Mouse (Mus musculus) heart, postnatal 0 days (tissue): ENCODE data around the gene Rab21. TPM values are rescaled to one million over a fixed set of nuclear protein-coding genes. Genes with fewer than 3 reads are reported as not detected.

ENCODE experiments used
- ATAC-seq: fragments of 200-750 bp; cut with Nextera tagmentation; 2 replicates; pipeline ENCODE4 v1.8.0; 2017; ENCODE audit warnings: low read depth, moderate number of reproducible peaks, moderate library complexity; ENCODE audit not compliant: insufficient read depth
- DNase-seq: peaks from one replicate; pipeline ENCODE4 v3.0.0-alpha.2; 2016; ENCODE audit warnings: low spot score
- H3K27ac ChIP-seq: fragments of 300-500 bp; sonication (generic); 2 replicates; pipeline ENCODE4 v1.5.1; 2014; ENCODE audit warnings: low read depth, mild to moderate bottlenecking
- H3K27me3 ChIP-seq: fragments of 300-500 bp; sonication (generic); 2 replicates; pipeline ENCODE4 v1.6.1; 2014; ENCODE audit warnings: low read length, mixed read lengths; ENCODE audit not compliant: control insufficient read depth, insufficient read depth
- H3K36me3 ChIP-seq: fragments of 300-500 bp; sonication (generic); replicated peaks from 2 replicates; pipeline ENCODE4 v1.6.1; 2014; ENCODE audit warnings: low read length, mixed read lengths; ENCODE audit not compliant: control insufficient read depth, insufficient read depth
- H3K4me1 ChIP-seq: fragments of 300-500 bp; sonication (generic); 2 replicates; pipeline ENCODE4 v1.6.1; 2014; ENCODE audit warnings: antibody characterized with exemption; ENCODE audit not compliant: control insufficient read depth, insufficient read depth
- H3K4me2 ChIP-seq: fragments of 300-500 bp; sonication (generic); 2 replicates; pipeline ENCODE4 v1.6.1; 2014; ENCODE audit warnings: low read depth, mild to moderate bottlenecking, low read length, moderate library complexity
- H3K4me3 ChIP-seq: fragments of 300-500 bp; sonication (generic); 2 replicates; pipeline ENCODE4 v1.5.1; 2014; ENCODE audit warnings: low read depth, low read length
- H3K9ac ChIP-seq: fragments of 300-500 bp; sonication (generic); replicated peaks from 2 replicates; pipeline ENCODE4 v1.6.1; 2014; ENCODE audit warnings: low read depth, low read length, mixed read lengths
- H3K9me3 ChIP-seq: fragments of 300-500 bp; sonication (generic); replicated peaks from 2 replicates; pipeline ENCODE4 v1.6.1; 2016; ENCODE audit warnings: low read length; ENCODE audit not compliant: control insufficient read depth
- CTCF ChIP-seq: IDR thresholded peaks from 2 replicates; pipeline ENCODE4 v1.5.1; 2016; ENCODE audit warnings: antibody characterized with exemption, control low read depth, low read depth
- EP300 ChIP-seq: IDR thresholded peaks from 2 replicates; pipeline ENCODE4 v1.6.1; 2016; ENCODE audit warnings: antibody characterized with exemption, low read depth
- WGBS: fragments of 180-500 bp; shearing (Covaris S2); extraction: QIAGEN DNeasy Blood & Tissue Kit; methylation state at CpG from one replicate; pipeline ENCODE4 v1.1.7; 2014; 5-methylcytosine and 5-hydroxymethylcytosine counted together
- polyA plus RNA-seq: library from polyadenylated mRNA; unstranded; fragments of >200 nt; fragmentation: Nextera tagmentation; extraction: Ambion mirVana; gene quantifications from 2 replicates; pipeline ENCODE4 v1.2.1, GENCODE M21; 2015
- total RNA-seq: library from RNA; depleted of rRNA; stranded (reverse); fragments of >200 nt; gene quantifications from 2 replicates; pipeline ENCODE4 v1.2.3, GENCODE M21; 2014; ENCODE audit warnings: low replicate concordance

The Rab21 gene
- total and polyA plus RNA-seq, 2 experiments from 2014 or later = 7.7 to 45.2 TPM

DNA sequence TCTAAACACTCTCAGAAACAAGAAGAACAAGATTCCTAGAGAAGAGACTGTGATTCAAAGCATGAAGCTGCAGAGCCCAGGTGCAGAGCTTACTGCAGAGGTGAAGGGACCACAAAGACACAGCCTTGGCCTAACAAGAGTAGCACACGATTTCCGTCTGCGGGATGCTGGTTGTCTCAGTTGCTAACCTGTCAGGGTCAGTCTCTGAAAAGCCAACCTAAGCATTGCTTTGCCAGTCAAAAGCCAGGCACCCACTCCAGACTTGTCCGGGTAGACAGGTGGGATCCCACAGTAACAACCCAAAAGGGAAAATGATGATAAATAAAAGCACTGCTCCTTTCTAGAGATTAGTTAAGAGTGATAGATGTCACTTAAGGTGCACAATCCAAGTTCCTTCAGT lies 6.2 kb downstream of the Rab21 start:
- peaks cover 43% of the 10 kb centered on the region for H3K4me1 ChIP-seq
- H3K27ac ChIP-seq = 0 out of 2 replicates have a peak overlapping the region, but pooled peaks have one; percentile 49
- TF ChIP-seq EP300 (no peak), CTCF (no peak)
- no peak overlapping the region for H3K4me2 ChIP-seq
- no peak overlapping the region for H3K4me3 ChIP-seq
- H3K36me3 ChIP-seq = no peaks in the 10 kb centered on the region
- 87% methylated on average over 4 of the region's 4 CpGs for WGBS
- no peaks in the 10 kb centered on the region for H3K9me3 ChIP-seq
- no peak overlapping the region for H3K9ac ChIP-seq
- DNase-seq (no peak), ATAC-seq (no peak)
- no peaks in the 10 kb centered on the region for H3K27me3 ChIP-seq

DNA sequence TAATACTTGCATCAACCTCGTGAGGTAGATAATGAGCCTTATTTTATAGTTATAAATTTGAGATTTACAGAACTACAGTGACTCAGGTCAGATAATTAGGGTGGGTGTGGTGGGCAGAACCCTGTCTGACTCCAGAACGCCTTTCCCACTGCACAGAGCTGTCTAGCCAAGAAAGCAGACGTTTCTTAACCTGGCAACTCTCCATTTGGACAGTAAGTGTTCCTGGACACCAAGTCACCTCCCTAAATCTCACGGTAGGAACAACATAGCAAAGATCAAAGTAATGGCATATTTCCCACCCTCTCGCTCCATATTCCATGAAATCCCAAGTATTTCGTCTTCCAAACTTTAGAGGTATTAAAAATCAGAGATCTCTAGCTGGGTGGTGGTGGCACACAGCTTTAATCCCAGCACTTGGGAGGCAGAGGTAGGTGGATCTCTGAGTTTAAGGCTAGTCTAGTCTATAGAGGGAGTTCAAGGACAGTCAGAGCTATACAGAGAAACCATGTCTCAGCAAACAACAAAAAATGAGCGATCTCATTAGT lies 8.0 kb downstream of the Rab21 start:
- H3K4me1 ChIP-seq = peaks cover 26% of the 10 kb centered on the region
- ATAC-seq = no peak
- peaks cover 8% of the 10 kb centered on the region for H3K36me3 ChIP-seq
- no peak for DNase-seq
- H3K9me3 ChIP-seq = no peaks in the 10 kb centered on the region
- no peak overlapping the region for H3K27ac ChIP-seq
- no peak overlapping the region for H3K4me3 ChIP-seq
- TF ChIP-seq EP300 (no peak), CTCF (no peak)
- H3K4me2 ChIP-seq = no peak overlapping the region
- no peak overlapping the region for H3K9ac ChIP-seq
- H3K27me3 ChIP-seq = no peaks in the 10 kb centered on the region
- WGBS = 69% methylated on average over 7 of the region's 7 CpGs

DNA sequence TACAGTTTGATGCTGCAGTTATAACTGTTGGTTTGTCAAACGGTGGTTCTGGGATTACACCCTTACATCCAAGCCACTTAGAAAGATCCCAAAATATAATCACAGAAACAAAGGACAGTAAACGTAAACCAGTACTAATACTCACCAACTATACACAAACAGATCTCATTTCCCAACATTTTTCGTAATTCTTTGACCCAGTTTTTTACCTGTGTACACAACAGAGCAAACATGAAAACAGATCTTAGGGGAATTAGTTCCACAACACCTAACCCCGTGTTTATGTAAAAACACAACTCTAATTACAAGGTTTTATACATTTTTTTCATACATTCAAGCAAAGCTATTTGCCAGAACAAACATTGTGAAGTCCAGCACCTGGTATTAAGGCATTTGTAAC lies 16.7 kb downstream of the Rab21 start:
- no peak for ATAC-seq
- Histone ChIP-seq H3K36me3 (peaks cover 78% of the 10 kb centered on the region), H3K27ac (no peak overlapping the region), H3K4me3 (no peak overlapping the region), H3K9ac (no peak overlapping the region), H3K4me2 (no peak overlapping the region), H3K9me3 (no peaks in the 10 kb centered on the region), H3K4me1 (no peaks in the 10 kb centered on the region), H3K27me3 (no peaks in the 10 kb centered on the region)
- no peak for DNase-seq
- TF ChIP-seq CTCF (no peak), EP300 (no peak)
- 87% methylated on average over 4 of the region's 4 CpGs for WGBS

DNA sequence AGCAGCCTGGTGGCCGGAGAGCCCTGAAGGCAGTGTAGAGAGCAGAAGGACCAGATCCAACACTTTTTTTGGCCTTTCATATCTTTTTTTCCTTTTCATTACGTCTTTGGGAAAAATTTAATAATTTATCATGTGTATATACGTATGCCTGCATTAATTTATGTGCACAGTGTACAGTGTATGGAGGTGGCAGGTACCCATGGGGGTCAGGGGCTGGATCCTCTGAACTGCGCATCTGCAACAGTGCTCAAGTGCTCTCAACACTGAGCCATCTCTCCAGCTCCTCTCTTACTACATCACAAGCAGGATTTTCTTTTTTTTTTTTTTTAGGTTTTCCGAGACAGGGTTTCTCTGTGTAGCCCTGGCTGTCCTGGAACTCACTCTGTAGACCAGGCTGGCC lies 17.8 kb downstream of the Rab21 start:
- H3K9me3 ChIP-seq = no peaks in the 10 kb centered on the region
- DNase-seq (no peak), ATAC-seq (no peak)
- WGBS = 90% methylated on average over 5 of the region's 5 CpGs
- H3K4me1 ChIP-seq = no peaks in the 10 kb centered on the region
- no peak overlapping the region for H3K27ac ChIP-seq
- H3K36me3 ChIP-seq = peaks cover 83% of the 10 kb centered on the region
- H3K27me3 ChIP-seq = no peaks in the 10 kb centered on the region
- no peak overlapping the region for H3K4me2 ChIP-seq
- no peak overlapping the region for H3K9ac ChIP-seq
- no peak overlapping the region for H3K4me3 ChIP-seq
- TF ChIP-seq CTCF = no peak
- no peak for TF ChIP-seq EP300

DNA sequence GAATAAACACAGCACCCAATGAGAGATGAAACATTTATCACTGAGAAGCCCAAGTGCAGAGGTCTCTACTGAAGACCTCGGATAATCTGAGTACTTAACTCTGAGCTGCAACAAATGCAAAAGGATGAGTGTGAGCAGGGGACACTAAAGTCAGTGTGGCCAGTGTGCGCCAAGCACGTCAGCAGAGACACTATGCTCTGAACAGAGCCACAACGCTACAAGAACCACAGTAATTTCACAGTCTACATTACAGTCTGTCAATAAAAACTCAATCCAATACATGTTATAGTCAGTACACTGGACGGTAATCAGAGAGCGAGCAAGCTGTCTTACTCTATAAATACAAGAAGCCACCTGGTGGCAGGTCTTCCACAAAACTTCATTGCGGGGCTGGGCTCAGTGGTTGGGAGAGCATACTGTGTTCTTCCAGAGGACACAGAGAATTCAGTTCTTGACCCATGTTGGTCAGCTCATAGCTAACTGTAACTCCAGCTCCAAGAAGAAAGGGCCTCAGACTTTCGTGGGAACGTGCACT lies 18.9 kb downstream of the Rab21 start:
- TF ChIP-seq EP300 (no peak), CTCF (peak; percentile 33)
- no peak for DNase-seq
- H3K9ac ChIP-seq = no peak overlapping the region
- H3K4me3 ChIP-seq = no peak overlapping the region
- no peak overlapping the region for H3K4me2 ChIP-seq
- no peak for ATAC-seq
- 71% methylated on average over 9 of the region's 9 CpGs for WGBS
- peaks cover 88% of the 10 kb centered on the region for H3K36me3 ChIP-seq
- H3K9me3 ChIP-seq = no peaks in the 10 kb centered on the region
- H3K4me1 ChIP-seq = no peaks in the 10 kb centered on the region
- no peaks in the 10 kb centered on the region for H3K27me3 ChIP-seq
- H3K27ac ChIP-seq = no peak overlapping the region

DNA sequence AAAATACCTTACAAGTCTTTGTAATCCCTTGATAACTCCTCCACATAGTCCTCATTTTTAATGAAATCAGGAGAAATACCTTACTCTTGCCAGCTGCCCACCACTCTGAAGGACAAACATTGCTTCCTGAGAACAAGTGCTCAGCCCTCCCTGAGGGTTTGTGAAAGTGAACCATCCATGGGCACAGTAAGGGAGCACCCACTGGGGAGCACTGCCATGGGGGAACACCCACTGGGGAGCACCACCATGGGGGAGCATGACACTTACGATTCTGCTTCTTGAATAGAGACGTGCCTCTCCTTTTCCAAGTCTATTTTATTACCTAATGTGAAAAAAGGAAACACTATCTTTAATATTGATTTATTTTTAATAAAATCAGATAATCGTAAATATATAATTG lies 20.2 kb downstream of the Rab21 start:
- no peak for TF ChIP-seq CTCF
- TF ChIP-seq EP300 = no peak
- peaks cover 80% of the 10 kb centered on the region for H3K36me3 ChIP-seq
- WGBS = 92% methylated on average over 3 of the region's 3 CpGs
- DNase-seq (no peak), ATAC-seq (no peak)
- H3K9me3 ChIP-seq = no peaks in the 10 kb centered on the region
- no peak overlapping the region for H3K4me2 ChIP-seq
- H3K4me3 ChIP-seq = no peak overlapping the region
- no peaks in the 10 kb centered on the region for H3K27me3 ChIP-seq
- no peak overlapping the region for H3K9ac ChIP-seq
- no peak overlapping the region for H3K27ac ChIP-seq
- H3K4me1 ChIP-seq = no peaks in the 10 kb centered on the region
